Mouse (Mus musculus): Measurements from ENCODE around the gene Cnot2. TPM values are rescaled to one million over a fixed set of nuclear protein-coding genes. Genes with fewer than 3 reads are reported as not detected.

Gene Cnot2
- polyA plus RNA-seq, 2 experiments: 101 to 112 TPM

DNA sequence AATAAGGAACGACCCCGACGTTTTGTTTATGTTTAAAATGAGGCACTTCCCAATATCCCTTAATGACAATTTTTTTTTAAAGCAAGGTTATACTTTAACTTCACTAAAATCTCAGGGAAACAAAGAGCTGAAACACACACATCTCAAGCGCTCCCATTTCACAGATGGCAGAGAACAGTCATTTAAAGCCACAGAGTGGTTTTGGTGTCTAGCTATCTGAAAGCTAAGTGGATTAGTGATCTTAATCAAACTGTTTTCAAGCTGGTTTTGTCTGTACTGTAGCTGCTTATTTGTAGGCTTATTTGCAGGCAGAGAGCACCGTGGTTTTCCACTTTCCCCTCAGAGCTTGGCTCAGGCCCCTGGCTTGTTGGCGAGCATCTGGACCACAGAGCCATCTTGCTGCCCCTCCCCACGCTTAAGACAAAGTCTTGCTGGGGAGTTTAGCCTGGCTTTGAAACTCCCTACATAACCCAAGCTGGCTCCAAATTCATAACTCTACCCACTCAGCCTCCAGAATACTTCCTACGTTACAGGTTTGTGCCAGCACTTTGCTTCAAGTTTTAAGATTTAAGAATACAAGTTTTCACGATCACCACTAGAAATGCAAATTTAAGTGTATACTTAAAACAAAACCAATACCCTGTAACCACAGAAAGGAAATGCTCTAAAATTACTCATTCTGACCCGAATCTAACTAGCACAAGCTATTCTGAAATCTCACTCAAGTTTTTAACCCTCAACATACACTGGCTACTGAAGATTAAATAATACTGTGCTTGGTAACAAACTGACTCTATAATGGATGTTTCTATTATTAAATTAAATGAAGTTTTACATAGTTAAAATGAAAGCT is 94.2 kb downstream of the Cnot2 start:
- no peak for DNase-seq (ENCODE audit: low spot score)
- no peak overlapping the region for H3K9ac ChIP-seq (ENCODE audit: low read depth, low read length, severe bottlenecking)

DNA sequence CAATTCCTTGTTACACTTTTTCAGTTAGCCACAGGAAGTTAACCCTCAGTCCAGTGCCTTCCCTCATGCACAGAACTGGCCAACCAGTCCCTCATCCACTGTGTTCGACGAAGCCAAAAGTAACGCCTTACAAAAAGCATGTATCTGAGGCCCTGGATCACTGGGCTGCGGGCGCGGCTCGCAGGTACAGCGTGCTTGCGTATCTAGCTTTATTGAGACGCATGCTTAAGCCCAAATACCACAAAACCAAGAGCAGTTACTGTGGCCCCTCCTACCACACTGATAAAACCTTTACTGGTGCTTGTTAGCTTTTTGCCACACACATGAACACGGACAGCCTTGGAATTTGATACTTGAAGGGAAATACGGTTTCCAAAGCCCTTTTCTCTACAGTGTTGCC is 99.4 kb downstream of the Cnot2 start:
- Histone ChIP-seq H3K27me3 (ENCODE audit: control insufficient read depth, insufficient read depth, low read length) (no peaks in the 10 kb centered on the region), H3K4me2 (replicated peaks; ENCODE audit: low read depth, low read length, severe bottlenecking) (no peak overlapping the region), H3K9ac (ENCODE audit: low read depth, low read length, severe bottlenecking) (no peak overlapping the region), H3K4me1 (ENCODE audit: control insufficient read depth, insufficient read depth, low read length) (no peaks in the 10 kb centered on the region), H3K9me3 (ENCODE audit: control insufficient read depth, low read length) (no peaks in the 10 kb centered on the region), H3K36me3 (ENCODE audit: control insufficient read depth, insufficient read depth, low read length) (peaks cover 40% of the 10 kb centered on the region), H3K27ac (replicated peaks; ENCODE audit: low read depth, low read length) (no peak overlapping the region), H3K4me3 (replicated peaks; ENCODE audit: low read length) (no peak overlapping the region)
- no peak; the same call in 1 of the 2 replicates for ATAC-seq (ENCODE audit: low FRiP score, low read depth)
- WGBS: 74% methylated on average over 12 of the region's 12 CpGs
- no peak for DNase-seq (ENCODE audit: low spot score)
- TF ChIP-seq POLR2A (IDR thresholded peaks at IDR 0.05; ENCODE audit: borderline replicate concordance, extremely low read depth, insufficient read depth, insufficient read length): no peak

More for the DNA sequence above, 94.2 kb downstream of the Cnot2 start:
- no peak overlapping the region for H3K4me2 ChIP-seq (replicated peaks; ENCODE audit: low read depth, low read length, severe bottlenecking)
- H3K4me3 ChIP-seq (replicated peaks; ENCODE audit: low read length): no peak overlapping the region
- 82% methylated on average over 10 of the region's 10 CpGs for WGBS
- no peak overlapping the region for H3K27ac ChIP-seq (replicated peaks; ENCODE audit: low read depth, low read length)
- ATAC-seq (ENCODE audit: low FRiP score, low read depth): no peak
- H3K27me3 ChIP-seq (ENCODE audit: control insufficient read depth, insufficient read depth, low read length): no peaks in the 10 kb centered on the region
- no peaks in the 10 kb centered on the region for H3K9me3 ChIP-seq (ENCODE audit: control insufficient read depth, low read length)
- H3K4me1 ChIP-seq (ENCODE audit: control insufficient read depth, insufficient read depth, low read length): no peaks in the 10 kb centered on the region
- H3K36me3 ChIP-seq (ENCODE audit: control insufficient read depth, insufficient read depth, low read length): peaks cover 58% of the 10 kb centered on the region
- no peak for TF ChIP-seq POLR2A (IDR thresholded peaks at IDR 0.05; ENCODE audit: borderline replicate concordance, extremely low read depth, insufficient read depth, insufficient read length)

DNA sequence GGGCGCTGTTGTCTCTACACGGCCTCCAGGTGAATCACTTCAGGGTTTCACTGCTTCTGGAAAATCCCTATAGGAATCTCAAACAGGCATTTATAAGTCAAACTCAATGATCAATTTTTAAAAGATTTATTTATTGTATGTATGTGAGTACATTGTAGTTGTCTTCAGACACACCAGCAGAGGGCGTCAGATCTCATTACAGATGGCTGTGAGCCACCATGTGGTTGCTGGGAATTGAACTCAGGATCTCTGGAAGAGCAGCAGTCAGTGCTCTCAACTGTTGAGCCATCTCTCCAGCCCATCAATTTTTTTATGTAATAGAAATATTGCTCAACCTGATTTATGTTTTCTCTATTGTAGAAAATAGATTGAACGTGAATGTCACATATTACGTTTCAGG is 100.3 kb downstream of the Cnot2 start:
- Histone ChIP-seq H3K4me2 (replicated peaks; ENCODE audit: low read depth, low read length, severe bottlenecking) (no peak overlapping the region), H3K9ac (ENCODE audit: low read depth, low read length, severe bottlenecking) (no peak overlapping the region), H3K4me3 (replicated peaks; ENCODE audit: low read length) (no peak overlapping the region), H3K4me1 (ENCODE audit: control insufficient read depth, insufficient read depth, low read length) (no peaks in the 10 kb centered on the region), H3K27ac (replicated peaks; ENCODE audit: low read depth, low read length) (no peak overlapping the region), H3K9me3 (ENCODE audit: control insufficient read depth, low read length) (no peaks in the 10 kb centered on the region), H3K27me3 (ENCODE audit: control insufficient read depth, insufficient read depth, low read length) (no peaks in the 10 kb centered on the region), H3K36me3 (ENCODE audit: control insufficient read depth, insufficient read depth, low read length) (peaks cover 31% of the 10 kb centered on the region)
- no peak for ATAC-seq (ENCODE audit: low FRiP score, low read depth)
- WGBS: 86% methylated on average over 5 of the region's 5 CpGs
- DNase-seq (ENCODE audit: low spot score): no peak
- no peak for TF ChIP-seq POLR2A (IDR thresholded peaks at IDR 0.05; ENCODE audit: borderline replicate concordance, extremely low read depth, insufficient read depth, insufficient read length)

DNA sequence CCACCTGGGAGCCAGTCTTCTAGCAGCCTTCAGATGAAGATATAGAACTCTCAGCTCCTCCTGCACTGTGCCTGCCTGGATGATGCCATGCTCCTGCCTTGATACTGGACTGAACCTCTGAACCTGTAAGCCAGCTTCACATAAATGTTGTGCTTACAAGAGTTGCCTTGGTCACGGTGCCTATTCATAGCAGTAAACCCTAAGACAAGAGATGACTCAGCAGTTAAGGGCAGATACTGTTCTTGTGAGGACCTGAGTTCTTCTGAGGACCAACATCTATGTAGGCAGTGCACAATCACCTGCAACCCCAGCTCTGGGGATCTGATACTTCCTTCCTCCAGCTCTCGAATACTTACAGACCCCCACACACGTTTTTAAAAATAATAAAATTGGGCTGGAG is 104.8 kb downstream of the Cnot2 start:
- Histone ChIP-seq H3K9ac (ENCODE audit: low read depth, low read length, severe bottlenecking) (no peak overlapping the region), H3K27me3 (ENCODE audit: control insufficient read depth, insufficient read depth, low read length) (no peaks in the 10 kb centered on the region), H3K27ac (replicated peaks; ENCODE audit: low read depth, low read length) (no peak overlapping the region), H3K36me3 (ENCODE audit: control insufficient read depth, insufficient read depth, low read length) (no peaks in the 10 kb centered on the region), H3K9me3 (ENCODE audit: control insufficient read depth, low read length) (no peaks in the 10 kb centered on the region), H3K4me3 (replicated peaks; ENCODE audit: low read length) (no peak overlapping the region), H3K4me1 (ENCODE audit: control insufficient read depth, insufficient read depth, low read length) (peaks cover 12% of the 10 kb centered on the region), H3K4me2 (replicated peaks; ENCODE audit: low read depth, low read length, severe bottlenecking) (no peak overlapping the region)
- 91% methylated on average over 3 of the region's 3 CpGs for WGBS
- no peak for TF ChIP-seq POLR2A (IDR thresholded peaks at IDR 0.05; ENCODE audit: borderline replicate concordance, extremely low read depth, insufficient read depth, insufficient read length)
- DNase-seq (ENCODE audit: low spot score) (no peak), ATAC-seq (ENCODE audit: low FRiP score, low read depth) (no peak)

DNA sequence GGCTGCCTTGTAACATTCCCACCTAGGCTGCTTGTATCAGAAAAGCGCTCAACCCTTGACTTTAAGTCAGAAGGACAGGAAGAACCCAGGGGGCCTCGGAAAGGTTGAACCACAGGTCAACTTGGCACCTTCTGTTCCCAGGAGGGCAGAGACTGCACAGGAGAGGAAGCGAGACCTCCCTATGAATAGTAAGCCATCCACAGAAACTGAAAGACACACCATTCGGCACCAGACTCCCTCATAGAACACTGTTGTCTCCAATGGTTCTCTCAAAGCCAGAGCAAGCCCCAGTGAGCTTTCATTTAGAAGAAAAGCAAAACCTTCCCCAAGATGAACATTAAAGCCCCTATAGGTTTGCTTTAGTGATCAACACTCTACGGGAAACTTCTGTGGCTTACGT is 105.6 kb downstream of the Cnot2 start:
- no peaks in the 10 kb centered on the region for H3K36me3 ChIP-seq (ENCODE audit: control insufficient read depth, insufficient read depth, low read length)
- H3K4me3 ChIP-seq (replicated peaks; ENCODE audit: low read length): no peak overlapping the region
- H3K9me3 ChIP-seq (ENCODE audit: control insufficient read depth, low read length): no peaks in the 10 kb centered on the region
- DNase-seq (ENCODE audit: low spot score) (no peak), ATAC-seq (ENCODE audit: low FRiP score, low read depth) (no peak)
- TF ChIP-seq POLR2A (IDR thresholded peaks at IDR 0.05; ENCODE audit: borderline replicate concordance, extremely low read depth, insufficient read depth, insufficient read length): no peak
- no peak overlapping the region for H3K9ac ChIP-seq (ENCODE audit: low read depth, low read length, severe bottlenecking)
- peaks cover 13% of the 10 kb centered on the region for H3K4me1 ChIP-seq (ENCODE audit: control insufficient read depth, insufficient read depth, low read length)
- 61% methylated on average over 6 of the region's 6 CpGs for WGBS
- H3K27ac ChIP-seq (replicated peaks; ENCODE audit: low read depth, low read length): no peak overlapping the region
- no peaks in the 10 kb centered on the region for H3K27me3 ChIP-seq (ENCODE audit: control insufficient read depth, insufficient read depth, low read length)
- no peak overlapping the region for H3K4me2 ChIP-seq (replicated peaks; ENCODE audit: low read depth, low read length, severe bottlenecking)
